Comparison of ENCODE assay signal across 9 mouse cellular contexts in genomic region chr11:49961098-49961740, GRCm38 (mm10). TPM values are rescaled to one million over a fixed set of nuclear protein-coding genes. Genes with fewer than 3 reads are reported as not detected.
DNase-seq lines count a peak whose midpoint lies in the region; ATAC-seq and TF ChIP-seq lines count a peak whose summit lies in the region.
"Had no signal": no experiment of that assay in that cellular context is flagged by ENCODE, and none has a peak within 500 bp of the region (broad histone marks: within the 10 kb centered on the region; RNA-seq: fewer than 3 reads in every experiment).

No protein-coding gene starts in this region.

- H3K9ac ChIP-seq in ES-E14 (ENCODE audit: insufficient read depth, low read depth, low read length, poor library complexity, severe bottlenecking): no peak overlapping the region
- H3K9ac ChIP-seq in lung, postnatal 0 days (replicated peaks; ENCODE audit: low read depth): no peak overlapping the region
- H3K9ac ChIP-seq: heart, embryonic 15.5 days had no signal

- peak; percentile 90 for TF ChIP-seq CTCF in lung, postnatal 0 days (IDR thresholded peaks at IDR 0.05)

- 33% methylated on average over 10 of the region's 10 CpGs for WGBS in lung, postnatal 0 days

- in situ Hi-C loops in ES-E14 (cut with MboI; ENCODE audit: low sequenced_read_pairs in 2 of 2, unreplicated experiment in 2 of 2): no loop called here

- no peak overlapping the region for H3K4me3 ChIP-seq in ES-E14 (ENCODE audit: insufficient read depth in 1 of 2, low read depth in 1 of 2, low read length in 2 of 2, poor library complexity in 1 of 2, severe bottlenecking in 1 of 2)
- H3K4me3 ChIP-seq in lung, postnatal 0 days (ENCODE audit: low read depth, low read length): no peak overlapping the region
- H3K4me3 ChIP-seq: heart, embryonic 15.5 days had no signal

- peak; percentile 65 for DNase-seq in A20 (ENCODE audit: low read depth, low spot score)
- peak; percentile 69 for DNase-seq in ES-E14 (ENCODE audit: low read depth, low spot score)
- DNase-seq in cerebellum, adult 9-11 months: peak; percentile 50
- DNase-seq in frontal cortex, postnatal 25 days (ENCODE audit: low spot score in 2 of 2): peak; percentile 55 to 60
- peak; percentile 80 for DNase-seq in kidney, postnatal 10 days
- peak; percentile 72 for DNase-seq in lung, postnatal 0 days (ENCODE audit: low spot score)
- DNase-seq in ovary, postnatal 14 days (ENCODE audit: low spot score): peak; percentile 66
- peak; percentile 58 for DNase-seq in urinary bladder, postnatal 25 days (ENCODE audit: low spot score)

- ATAC-seq in lung, postnatal 0 days: no peak

- H3K4me2 ChIP-seq in lung, postnatal 0 days (replicated peaks; ENCODE audit: low read depth, low read length): no peak overlapping the region
- H3K4me2 ChIP-seq: heart, embryonic 15.5 days had no signal

- H3K27me3 ChIP-seq in lung, postnatal 0 days (replicated peaks; ENCODE audit: insufficient read depth, low read length): no peaks in the 10 kb centered on the region

- TF ChIP-seq EP300 in lung, postnatal 0 days (IDR thresholded peaks at IDR 0.05): no peak

- H3K9me3 ChIP-seq in ES-E14 (ENCODE audit: control insufficient read depth, insufficient read depth, low read depth, low read length): no peaks in the 10 kb centered on the region
- H3K9me3 ChIP-seq in lung, postnatal 0 days (ENCODE audit: low read length): no peaks in the 10 kb centered on the region
- H3K9me3 ChIP-seq: heart, embryonic 15.5 days had no signal

- H3K27ac ChIP-seq in ES-E14 (ENCODE audit: insufficient read depth, low read depth, low read length, poor library complexity, severe bottlenecking): no peak overlapping the region
- no peak overlapping the region for H3K27ac ChIP-seq in lung, postnatal 0 days (ENCODE audit: low read length)
- H3K27ac ChIP-seq: heart, embryonic 15.5 days had no signal

- H3K36me3 ChIP-seq in ES-E14 (ENCODE audit: control insufficient read depth, insufficient read depth, low read length, poor library complexity, severe bottlenecking): no peaks in the 10 kb centered on the region
- no peaks in the 10 kb centered on the region for H3K36me3 ChIP-seq in lung, postnatal 0 days (ENCODE audit: insufficient read depth, low read length)
- H3K36me3 ChIP-seq: heart, embryonic 15.5 days had no signal

- no peaks in the 10 kb centered on the region for H3K4me1 ChIP-seq in ES-E14 (ENCODE audit: control insufficient read depth in 2 of 2, insufficient read depth in 2 of 2, low read length in 2 of 2, poor library complexity in 1 of 2)
- H3K4me1 ChIP-seq in lung, postnatal 0 days (ENCODE audit: insufficient read depth, low read depth, low read length): no peaks in the 10 kb centered on the region

TF ChIP-seq in ES-E14, 5 proteins besides CTCF, POLR2A, EP300 and RAD21:
- TF ChIP-seq CHD2 (IDR thresholded peaks at IDR 0.05; ENCODE audit: low read depth, low read length) (no peak), MAFK (IDR thresholded peaks at IDR 0.05; ENCODE audit: insufficient read depth, low read depth, low read length) (peak; percentile 77), ZC3H11A (IDR thresholded peaks at IDR 0.05; ENCODE audit: borderline replicate concordance, low read depth, low read length) (peak; percentile 89)

RNA-seq across cellular contexts. Expression of gene Rasgef1c, which starts 59.6 kb away (rescaled TPM):
- total RNA-seq in ES-E14 (2012; rRNA removed): 0.76 and 0.79 TPM in 2 replicates
- polyA plus RNA-seq in lung, postnatal 0 days (2015; fragmentation: Nextera tagmentation; extraction: Ambion mirVana): not detected in 2 replicates
